Mouse (Mus musculus): ENCODE measurements around the gene Lce1i.
"Not testable (repeated sequence)": the region's sequence is repeated elsewhere in the genome, so short reads cannot be mapped to it uniquely, and the experiment has no call there.

Lce1i gene

DNA sequence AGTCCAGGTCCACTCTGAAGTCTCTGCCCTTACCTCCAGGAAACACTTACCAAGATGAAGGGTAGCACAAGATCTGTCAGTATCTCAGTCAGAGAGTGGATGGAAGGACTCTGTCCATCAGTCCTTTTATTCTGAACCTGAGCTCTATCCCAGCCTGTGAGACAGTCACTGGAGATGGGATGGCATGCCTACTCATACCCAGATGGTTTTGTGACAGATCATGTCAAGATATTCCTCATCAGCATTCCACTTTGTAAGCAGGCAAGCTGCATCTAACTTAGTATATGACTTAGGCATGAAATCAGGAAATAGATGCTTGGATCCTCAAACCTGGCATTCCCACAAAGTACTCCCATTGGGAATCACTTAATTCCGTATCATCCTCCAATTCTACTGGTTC is at the start of gene Lce1i:
Gene Lce1i (minus strand): TSS at position 101 of the 400 bp plus-strand sequence.
- DNase-seq, result no peak

DNA sequence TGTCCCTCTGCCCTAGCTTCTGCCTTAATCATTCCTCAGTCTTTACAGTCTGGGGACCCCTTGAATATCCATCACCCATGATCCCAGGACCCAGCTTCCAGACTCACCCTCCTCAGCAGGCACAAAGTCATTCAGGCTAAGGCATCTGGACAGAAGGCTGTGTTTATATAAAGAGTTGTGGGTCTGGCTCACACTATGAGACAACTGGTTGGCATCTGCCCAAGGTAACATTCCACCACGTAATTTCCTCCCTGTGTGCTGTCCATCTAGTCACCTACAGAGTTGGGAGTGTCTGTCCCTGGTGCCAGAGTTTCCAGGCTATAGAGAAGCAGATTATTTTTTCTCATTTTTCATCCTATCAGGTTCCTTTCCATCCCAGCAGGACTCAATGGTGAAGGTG is 48.4 kb upstream of the Lce1i start, which contains the start of gene Kprp:
Gene Kprp (minus strand): TSS at position 140 of the 400 bp plus-strand sequence.
- DNase-seq, result no peak

DNA sequence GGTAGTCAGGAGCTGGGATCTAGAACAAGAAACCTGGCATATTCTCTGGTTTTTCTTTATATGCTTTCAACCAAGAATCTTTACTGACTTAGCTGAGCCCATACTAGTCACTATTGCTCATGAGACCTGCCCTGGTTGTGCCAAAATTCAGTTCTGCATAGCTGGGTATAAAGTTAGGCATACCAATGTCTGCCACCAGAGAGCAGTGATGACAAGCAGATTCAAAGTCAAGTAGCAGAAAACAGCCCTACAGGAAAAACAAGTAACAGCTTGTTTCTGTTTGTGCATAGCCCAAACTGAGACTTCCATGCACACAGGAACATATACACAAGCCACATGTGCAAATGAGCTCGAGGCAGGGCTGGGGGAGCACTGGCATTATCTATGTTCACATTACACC is 47.1 kb upstream of the Lce1i start:
- DNase-seq, result no peak

DNA sequence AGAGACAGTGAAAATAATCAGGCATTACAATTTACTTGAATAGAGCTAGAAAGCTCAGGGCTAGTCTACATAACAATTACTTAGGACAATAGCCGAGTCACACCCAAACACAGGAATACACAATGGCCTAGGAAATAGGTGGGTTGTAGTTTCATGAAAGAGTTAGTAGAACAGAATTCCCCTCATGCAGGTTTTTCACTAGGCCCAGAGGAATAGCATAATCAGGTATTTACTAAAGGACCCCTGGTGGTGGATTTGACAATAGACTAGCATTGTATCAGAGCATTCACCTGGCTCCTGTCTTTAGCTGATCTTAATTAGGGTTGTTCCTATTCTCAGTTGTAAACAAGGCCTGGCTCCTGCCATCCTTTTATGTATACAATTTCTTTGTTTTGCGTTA is 37.3 kb upstream of the Lce1i start:
- not testable (repeated sequence) for DNase-seq

DNA sequence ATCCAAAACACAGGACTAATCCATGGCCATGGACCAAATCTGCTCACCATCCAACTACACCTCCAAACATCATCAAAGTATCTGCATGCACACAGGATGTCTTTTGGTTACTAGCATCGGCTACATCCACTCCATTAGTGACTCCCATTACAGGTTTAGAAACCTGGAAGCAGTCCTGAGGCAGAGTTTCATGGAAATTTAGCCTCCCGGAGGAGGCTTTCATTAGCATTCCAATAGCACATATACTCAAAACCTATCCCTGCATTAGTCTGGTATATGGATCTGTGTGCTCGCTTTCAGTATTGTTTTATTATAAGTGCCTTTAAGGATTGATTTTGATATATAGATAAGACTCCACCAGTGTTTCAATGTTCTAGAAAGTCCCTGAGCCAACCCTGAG is 36.9 kb upstream of the Lce1i start:
- DNase-seq, result no peak

DNA sequence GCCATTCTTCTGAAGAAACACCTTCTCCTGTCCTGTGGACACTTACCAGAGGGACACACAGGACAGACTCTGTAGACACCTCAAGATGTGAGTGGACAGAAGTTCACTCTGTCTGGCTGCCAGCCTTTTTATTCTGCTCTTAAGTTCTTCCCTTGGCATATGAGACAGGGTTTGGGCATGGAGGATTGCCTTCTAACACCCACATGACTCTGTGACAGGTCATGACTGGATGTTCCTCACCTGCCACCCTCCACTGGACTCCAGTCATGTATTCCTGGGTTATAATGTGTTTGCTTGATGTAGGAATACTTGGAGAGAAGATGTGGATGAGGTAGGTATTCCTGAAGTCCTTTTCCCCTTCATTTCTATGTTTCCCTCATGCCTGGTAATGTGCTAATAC is 29.1 kb upstream of the Lce1i start, which contains the start of gene Lce1k:
Gene Lce1k (minus strand): TSS at position 101 of the 400 bp plus-strand sequence.
- DNase-seq, result no peak

DNA sequence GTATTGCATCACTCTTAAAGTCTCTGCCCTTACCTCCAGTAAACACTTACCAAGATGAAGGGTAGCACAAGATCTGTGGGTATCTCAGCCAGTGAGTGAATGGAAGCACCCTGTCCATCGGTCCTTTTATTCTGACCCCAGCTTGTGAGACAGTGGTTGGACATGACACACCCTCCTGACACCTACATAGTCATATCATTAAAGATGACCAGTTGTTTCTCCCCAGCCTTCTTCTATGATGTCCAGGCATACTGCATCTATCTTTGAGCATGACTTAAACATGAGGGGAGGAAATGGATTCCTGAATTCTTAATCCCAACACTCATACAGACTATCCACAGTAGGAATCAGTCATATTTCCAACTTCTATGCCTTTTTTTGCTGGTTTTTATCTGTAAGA is 11.7 kb upstream of the Lce1i start, which contains the start of gene Lce1j:
Gene Lce1j (minus strand): TSS at position 101 of the 400 bp plus-strand sequence.
- no peak for DNase-seq

DNA sequence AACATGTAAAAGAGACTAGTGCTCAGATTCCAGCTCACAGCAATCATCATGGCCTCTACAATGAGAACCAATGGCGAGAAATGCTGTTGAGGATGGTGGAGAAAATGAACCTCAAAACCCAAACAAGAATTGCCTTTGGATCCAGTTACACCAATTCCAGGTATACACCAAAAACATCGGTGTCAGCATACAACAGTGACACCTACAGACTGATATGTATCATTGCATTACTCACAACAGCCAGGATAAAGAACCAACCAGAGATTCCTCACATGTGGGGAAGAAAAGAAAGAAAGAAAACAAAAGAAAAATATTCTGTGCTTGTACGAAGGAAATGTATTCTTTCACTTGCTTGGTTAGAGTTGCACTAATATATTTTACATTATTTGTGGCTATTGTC is 7.1 kb downstream of the Lce1i start:
- DNase-seq, result no peak

DNA sequence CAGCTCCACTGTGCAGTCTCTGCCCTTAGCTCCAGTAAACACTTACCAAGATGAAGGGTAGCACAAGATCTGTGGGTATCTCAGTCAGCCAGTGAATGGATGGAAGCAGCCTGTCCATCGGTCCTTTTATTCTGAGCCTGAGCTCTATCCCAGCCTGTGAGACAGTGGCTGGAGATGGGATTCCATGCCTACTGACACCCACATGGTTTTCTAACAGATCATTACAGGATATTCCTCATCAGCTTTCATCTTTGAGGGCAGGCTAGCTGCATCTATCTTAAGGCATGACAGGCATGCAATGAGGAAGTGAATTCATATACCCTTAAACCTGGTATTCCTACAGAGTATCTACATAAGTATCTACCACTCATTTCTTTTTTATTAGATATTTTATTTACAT is 13.7 kb downstream of the Lce1i start, which contains the start of gene Lce1h:
Gene Lce1h (minus strand): TSS at position 101 of the 400 bp plus-strand sequence.
- no peak for DNase-seq

DNA sequence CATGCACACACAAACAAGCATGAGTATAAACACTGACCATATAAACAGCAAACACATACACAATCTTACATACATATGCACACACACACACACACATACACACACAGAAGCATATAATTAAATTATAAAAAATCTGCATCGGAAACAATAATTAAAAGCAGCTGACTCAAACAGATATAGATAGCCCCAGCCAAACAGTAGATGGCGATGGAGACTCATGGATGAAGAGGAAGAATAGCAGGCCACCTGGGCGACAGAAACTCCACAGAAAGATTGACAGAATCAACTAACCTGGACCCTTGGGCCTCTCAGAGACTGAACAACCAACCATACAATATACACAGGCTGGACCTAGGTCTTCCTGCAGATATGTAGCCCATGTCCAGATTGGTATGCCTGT is 25.5 kb downstream of the Lce1i start:
- DNase-seq, result no peak

DNA sequence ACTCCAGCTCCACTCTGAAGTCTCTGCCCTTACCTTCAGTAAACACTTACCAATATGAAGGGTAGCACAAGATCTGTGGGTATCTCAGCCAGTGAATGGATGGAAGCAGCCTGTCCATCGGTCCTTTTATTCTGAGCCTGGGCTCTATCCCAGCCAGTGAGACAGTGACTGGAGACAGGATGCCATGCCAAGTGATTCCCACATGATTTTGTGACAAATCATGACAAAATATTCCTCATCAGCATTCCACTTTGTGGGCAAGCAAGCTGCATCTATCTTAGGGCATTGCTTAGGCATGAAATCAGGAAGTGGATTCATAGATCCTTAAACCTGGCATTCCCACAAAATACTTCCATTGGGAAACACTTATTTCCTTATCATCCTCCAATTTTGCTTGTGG is 26.5 kb downstream of the Lce1i start, which contains the start of gene Lce1g:
Gene Lce1g (minus strand): TSS at position 101 of the 400 bp plus-strand sequence.
- DNase-seq, result no peak

DNA sequence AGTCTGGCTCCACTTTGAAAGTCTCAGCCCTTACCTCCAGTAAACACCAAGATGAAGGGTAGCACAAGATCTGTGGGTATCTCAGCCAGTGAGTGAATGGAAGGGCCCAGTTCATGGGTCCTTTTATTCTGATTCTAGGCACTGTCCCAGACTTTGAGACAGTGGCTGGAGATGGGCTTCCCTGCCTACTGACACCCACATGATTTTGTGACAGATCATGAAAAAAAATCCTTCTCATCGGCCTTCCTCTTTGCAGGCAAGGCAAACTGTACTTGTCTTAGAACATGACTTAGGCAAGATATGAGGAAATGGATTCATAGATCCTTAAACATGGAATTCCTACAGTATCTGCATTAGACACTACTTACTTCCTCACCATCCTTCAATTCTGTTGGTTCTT is 39.7 kb downstream of the Lce1i start, which contains the start of gene Gm38119:
Gene Gm38119 (minus strand): TSS at position 101 of the 400 bp plus-strand sequence.
- no peak for DNase-seq

All from kidney, adult 11 months (tissue).